Mouse (Mus musculus): Measurements from ENCODE around the gene Iqgap2. TPM values are rescaled to one million over a fixed set of nuclear protein-coding genes. Genes with fewer than 3 reads are reported as not detected.

Gene Iqgap2
- polyA plus RNA-seq, 1 experiment from 2014 or later, result 7.8 TPM

GRCm38 (mm10) chr13:95578016-95578697 is 313.6 kb downstream of the Iqgap2 start:
- no peaks in the 10 kb centered on the region for H3K27me3 ChIP-seq (ENCODE audit: insufficient read depth, poor library complexity, severe bottlenecking)
- peak; percentile 74 for DNase-seq (ENCODE audit: low spot score)
- WGBS, result 87% methylated on average over 5 of the region's 5 CpGs
- no peak overlapping the region for H3K27ac ChIP-seq
- no peaks in the 10 kb centered on the region for H3K36me3 ChIP-seq
- H3K9me3 ChIP-seq, result no peaks in the 10 kb centered on the region
- H3K4me1 ChIP-seq, result no peaks in the 10 kb centered on the region
- no peak overlapping the region for H3K4me3 ChIP-seq

Other genes starting within 250 kb of the Iqgap2 start
- gene F2rl2, start 195.1 kb downstream of the Iqgap2 start, polyA plus RNA-seq (2016; fragmentation: Nextera tagmentation; extraction: Ambion mirVana), result 2.6 and 4.8 TPM in 2 replicates
- gene Gm20075, start 189.5 kb upstream of the Iqgap2 start, polyA plus RNA-seq (2016; fragmentation: Nextera tagmentation; extraction: Ambion mirVana), result 27.7 and 29.4 TPM in 2 replicates
- not detected in 2 replicates for gene Gm17190, start 190.1 kb upstream of the Iqgap2 start, polyA plus RNA-seq (2016; fragmentation: Nextera tagmentation; extraction: Ambion mirVana)
- gene Sv2c, start 240.7 kb upstream of the Iqgap2 start, polyA plus RNA-seq (2016; fragmentation: Nextera tagmentation; extraction: Ambion mirVana), result 0.29 and 1.1 TPM in 2 replicates

Data from heart, embryonic 10.5 days (tissue).